Mouse (Mus musculus): ENCODE data around the gene Asb17.

DNA sequence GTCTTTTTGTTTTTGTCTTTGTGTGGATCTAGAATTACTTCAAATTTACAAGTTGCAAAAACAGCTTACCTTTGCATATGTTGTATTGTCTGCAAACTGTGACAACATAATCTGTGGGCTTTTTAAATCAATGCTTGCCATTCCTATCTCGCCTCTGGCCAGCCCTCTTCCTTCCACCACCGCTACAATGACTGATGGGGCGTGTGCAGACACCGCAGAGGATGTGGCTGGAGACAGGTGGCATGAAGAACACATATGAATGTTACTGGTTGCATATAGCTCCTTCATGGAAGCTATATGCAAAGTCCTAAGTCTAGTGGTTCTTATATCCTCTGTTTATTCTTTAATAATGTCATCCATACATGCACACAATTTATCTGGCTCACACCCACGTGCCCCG lies 53.2 kb downstream of the Asb17 start:
- no peak for TF ChIP-seq POLR2A (IDR thresholded peaks at IDR 0.05; ENCODE audit: insufficient read depth, low read depth, low read length)
- no peak for TF ChIP-seq CTCF (IDR thresholded peaks at IDR 0.05; ENCODE audit: insufficient read depth, low read depth, low read length)
